Mouse (Mus musculus) fibroblast of lung, adult 2 months (primary cell): Measurements from ENCODE around the gene Rnaseh2a.

Experiments used
- DNase-seq: peaks from one replicate; pipeline ENCODE4 v3.0.0-alpha.2; 2011; ENCODE audit warnings: low read depth

Gene Rnaseh2a

GRCm38 (mm10) chr8:84967532-84968304 lies 1.8 kb downstream of the Rnaseh2a start:
- no peak for DNase-seq

GRCm38 (mm10) chr8:84966603-84967002 lies 3.0 kb downstream of the Rnaseh2a start:
- no peak for DNase-seq

GRCm38 (mm10) chr8:84965731-84966291 lies 3.8 kb downstream of the Rnaseh2a start:
- peak; percentile 95 for DNase-seq

- DNase-seq, result no peak
Measured at GRCm38 (mm10) chr8:84963952-84964351, 5.6 kb downstream of the Rnaseh2a start.

- no peak for DNase-seq
Measured at GRCm38 (mm10) chr8:84959811-84960210, 9.8 kb downstream of the Rnaseh2a start.

- DNase-seq, result no peak
Measured at GRCm38 (mm10) chr8:84956768-84957167, 12.8 kb downstream of the Rnaseh2a start.

- DNase-seq, result no peak
Measured at GRCm38 (mm10) chr8:84952612-84953255, 16.8 kb downstream of the Rnaseh2a start.

- DNase-seq, result no peak
Measured at GRCm38 (mm10) chr8:84949753-84950152, 19.8 kb downstream of the Rnaseh2a start.

- no peak for DNase-seq
Measured at GRCm38 (mm10) chr8:84947241-84947545, 22.4 kb downstream of the Rnaseh2a start.

GRCm38 (mm10) chr8:84946528-84947240 lies 22.9 kb downstream of the Rnaseh2a start, which contains the start of gene Rtbdn:
Gene Rtbdn, plus strand, starts transcription at chr8:84946991.
- no peak for DNase-seq

GRCm38 (mm10) chr8:84945633-84946527 lies 23.7 kb downstream of the Rnaseh2a start:
- no peak for DNase-seq

GRCm38 (mm10) chr8:84945235-84945632 lies 24.3 kb downstream of the Rnaseh2a start:
- DNase-seq, result no peak

GRCm38 (mm10) chr8:84944478-84945160 lies 24.9 kb downstream of the Rnaseh2a start:
- DNase-seq, result no peak

GRCm38 (mm10) chr8:84943699-84944098 lies 25.9 kb downstream of the Rnaseh2a start:
- no peak for DNase-seq

- no peak for DNase-seq
Measured at GRCm38 (mm10) chr8:84937620-84938485, 31.7 kb downstream of the Rnaseh2a start.

- DNase-seq, result no peak
Measured at GRCm38 (mm10) chr8:84936962-84937546, 32.5 kb downstream of the Rnaseh2a start, which contains the start of gene Mast1. Gene Mast1, minus strand, starts transcription at chr8:84937359.

GRCm38 (mm10) chr8:84936041-84936961 lies 33.3 kb downstream of the Rnaseh2a start:
- no peak for DNase-seq

- no peak for DNase-seq
Measured at GRCm38 (mm10) chr8:84935489-84935888, 34.1 kb downstream of the Rnaseh2a start.
